Mouse (Mus musculus) ovary, adult 18-20 months (tissue): ENCODE data around the gene Kat6b.
"Not testable (repeated sequence)": the region's sequence is repeated elsewhere in the genome, so short reads cannot be mapped to it uniquely, and the experiment has no call there.

Experiments
- DNase-seq: peaks from one replicate; pipeline ENCODE4 v3.0.0; 2022; ENCODE audit warnings: low spot score, mixed read lengths

The Kat6b gene

GRCm38 (mm10) chr14:21484693-21485092 is 3.5 kb downstream of the Kat6b start:
- DNase-seq, result no peak

DNA sequence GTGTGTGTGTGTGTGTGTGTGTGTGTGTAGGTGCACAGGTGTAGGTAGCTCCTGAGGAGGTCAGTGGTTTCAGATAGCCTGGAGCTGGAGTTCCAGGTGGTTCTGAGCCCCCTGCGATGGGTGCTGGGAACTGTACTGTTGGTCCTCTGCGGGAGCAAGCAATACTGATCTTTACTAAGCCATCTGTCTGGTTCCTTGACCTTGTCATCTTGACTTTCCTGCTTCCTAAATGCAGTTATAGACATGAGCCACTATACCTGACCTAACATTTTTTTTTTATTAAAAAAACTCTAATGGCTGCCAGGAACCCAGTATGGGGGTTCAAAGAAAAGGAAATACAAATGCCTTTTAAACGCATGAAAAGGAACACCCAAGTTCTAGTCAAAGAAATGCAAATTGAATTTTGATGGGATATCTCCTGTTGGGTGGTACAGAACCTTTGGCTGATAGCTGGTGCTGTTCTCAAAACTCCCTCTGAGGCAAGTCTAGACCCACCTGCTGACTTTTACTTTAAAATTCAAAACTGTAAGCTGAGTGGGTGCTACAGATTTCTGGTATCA is 4.8 kb downstream of the Kat6b start:
- DNase-seq, result no peak

DNA sequence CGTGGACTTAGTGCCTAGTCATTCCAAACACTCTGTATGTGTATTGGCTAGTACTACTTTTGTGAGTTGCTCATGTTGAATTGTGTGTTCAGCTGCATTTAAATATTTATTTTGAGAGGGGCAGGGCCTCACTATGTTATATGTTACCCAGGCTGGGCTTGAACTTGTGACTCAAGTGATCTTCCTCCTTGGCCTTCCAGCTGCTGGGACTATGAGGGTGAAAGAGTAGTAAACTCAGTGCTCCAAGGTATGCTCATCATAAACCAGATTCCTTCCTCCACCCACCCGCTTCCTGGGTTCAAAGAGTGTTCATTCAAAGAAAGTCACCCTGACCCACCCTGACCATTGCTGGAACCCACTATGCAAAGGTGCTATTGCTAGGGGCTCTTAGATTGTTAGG is 5.9 kb downstream of the Kat6b start:
- DNase-seq, result not testable (repeated sequence)

GRCm38 (mm10) chr14:21488426-21489115 is 7.3 kb downstream of the Kat6b start:
- DNase-seq, result not testable (repeated sequence)

DNA sequence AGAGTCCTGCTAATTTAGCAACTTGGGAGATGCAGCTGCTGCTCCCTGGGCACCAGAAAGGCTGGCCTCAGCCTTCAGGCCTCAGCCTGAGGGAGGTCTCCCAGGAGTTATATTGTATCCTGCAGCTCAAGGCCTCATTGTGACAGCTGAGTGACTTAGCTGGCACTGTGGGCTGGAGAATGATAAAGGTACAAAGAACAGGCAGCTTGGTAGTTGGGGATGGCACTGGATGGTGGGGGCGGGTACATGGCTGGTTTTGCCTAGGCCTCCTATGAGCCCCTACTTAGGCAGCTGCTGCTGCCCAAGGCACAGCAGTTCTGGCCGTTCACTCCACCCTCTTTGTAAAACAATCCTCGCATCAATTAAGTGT is 7.9 kb downstream of the Kat6b start:
- DNase-seq, result no peak

DNA sequence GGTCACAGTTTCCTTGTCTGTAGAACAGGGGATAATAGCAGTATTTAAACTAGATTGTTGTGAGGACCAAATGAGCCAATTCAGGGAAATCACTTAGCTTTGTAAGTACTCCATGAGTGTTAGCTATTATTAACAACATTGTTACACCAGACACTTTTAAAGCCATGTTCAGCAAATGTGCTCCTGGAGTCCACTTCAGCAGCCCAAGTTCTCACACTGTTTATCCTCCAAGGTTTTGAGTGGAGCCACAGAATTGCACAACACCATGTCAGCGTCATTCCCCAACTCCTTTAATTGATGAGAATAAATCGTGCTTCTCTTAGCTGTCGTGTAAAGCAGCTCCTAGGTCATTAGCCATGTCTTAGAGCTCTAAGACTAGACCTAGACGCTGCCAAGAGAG is 8.9 kb downstream of the Kat6b start:
- no peak for DNase-seq

GRCm38 (mm10) chr14:21498361-21498996 is 17.2 kb downstream of the Kat6b start:
- no peak for DNase-seq

DNA sequence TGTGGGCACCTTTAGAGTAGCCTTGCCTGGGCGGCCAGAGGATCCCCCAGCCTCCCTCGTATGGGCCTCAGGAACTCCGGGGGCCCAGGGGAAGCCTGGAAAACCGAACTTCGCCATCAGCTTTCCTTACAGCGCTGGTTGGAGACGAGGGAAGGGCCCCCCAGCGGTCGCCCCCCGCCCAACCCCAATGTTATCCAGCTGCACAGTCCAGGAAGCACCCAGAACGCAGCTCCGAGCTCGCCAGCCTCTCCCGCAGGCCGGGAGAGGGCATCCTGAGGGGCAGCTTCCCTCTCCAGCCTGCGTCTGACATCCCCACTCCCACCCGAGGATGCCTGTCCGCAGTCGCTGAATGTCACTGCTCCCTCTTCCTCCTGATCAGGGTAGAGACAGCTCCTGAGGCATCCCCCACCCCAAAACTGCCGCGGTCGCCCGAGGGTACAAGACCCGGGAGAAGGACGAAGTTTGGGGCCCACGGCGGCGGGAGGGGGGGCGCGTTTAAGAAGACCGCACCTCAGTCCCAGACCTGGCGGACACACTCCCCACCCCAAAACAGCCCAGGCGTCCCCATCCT is 17.9 kb downstream of the Kat6b start:
- DNase-seq, result peak; percentile 31

- peak; percentile 71 for DNase-seq
These were observed 18.5 kb downstream of the Kat6b start for GRCm38 (mm10) chr14:21499631-21500153.

DNA sequence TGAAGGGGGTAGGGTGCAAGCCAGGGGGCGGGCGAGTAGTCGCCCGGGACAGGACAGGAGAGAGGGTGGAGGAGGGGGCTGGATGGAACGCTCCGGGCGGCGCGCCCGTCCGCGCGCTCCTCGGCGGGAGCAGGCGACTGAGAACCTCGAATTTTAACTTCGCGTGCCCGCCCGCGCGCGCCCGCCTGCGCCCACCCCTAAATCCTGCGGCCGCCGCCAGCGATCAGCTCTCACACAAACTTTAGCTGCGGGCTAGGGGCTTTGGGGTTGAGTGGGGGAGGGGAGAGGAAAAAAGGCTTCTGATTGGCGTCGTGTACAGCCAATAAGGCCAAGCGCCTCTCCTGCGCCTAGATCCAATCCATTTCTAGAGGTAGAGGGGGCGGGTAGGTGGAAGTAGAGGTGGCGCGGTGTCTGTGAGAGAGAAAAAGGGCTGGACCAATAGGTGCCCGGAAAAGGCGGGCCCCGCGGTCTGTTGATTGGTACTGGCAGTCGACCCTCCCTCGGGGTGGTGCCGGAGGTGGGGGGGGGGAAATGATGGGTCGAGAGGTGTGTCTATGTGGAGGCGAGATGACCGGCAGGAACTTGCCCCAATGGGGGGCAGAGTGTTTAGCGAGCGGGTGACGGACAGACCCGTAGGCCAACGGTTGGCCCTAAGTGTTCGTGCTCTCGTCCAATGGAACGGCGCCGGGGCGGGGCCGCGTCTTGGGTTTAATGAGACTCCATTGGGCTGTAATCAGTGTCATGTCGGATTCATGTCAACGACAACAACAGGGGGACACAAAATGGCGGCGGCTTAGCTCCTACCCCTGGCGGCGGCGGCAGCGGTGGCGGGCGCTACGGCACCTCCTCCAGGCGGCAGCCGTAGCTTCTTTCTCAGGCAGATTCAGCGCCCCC is 19.2 kb downstream of the Kat6b start:
- DNase-seq, result peak; percentile 100

- DNase-seq, result peak; percentile 80
These were observed 19.9 kb downstream of the Kat6b start for GRCm38 (mm10) chr14:21501048-21501657.

GRCm38 (mm10) chr14:21505036-21505435 is 23.8 kb downstream of the Kat6b start:
- no peak for DNase-seq

DNA sequence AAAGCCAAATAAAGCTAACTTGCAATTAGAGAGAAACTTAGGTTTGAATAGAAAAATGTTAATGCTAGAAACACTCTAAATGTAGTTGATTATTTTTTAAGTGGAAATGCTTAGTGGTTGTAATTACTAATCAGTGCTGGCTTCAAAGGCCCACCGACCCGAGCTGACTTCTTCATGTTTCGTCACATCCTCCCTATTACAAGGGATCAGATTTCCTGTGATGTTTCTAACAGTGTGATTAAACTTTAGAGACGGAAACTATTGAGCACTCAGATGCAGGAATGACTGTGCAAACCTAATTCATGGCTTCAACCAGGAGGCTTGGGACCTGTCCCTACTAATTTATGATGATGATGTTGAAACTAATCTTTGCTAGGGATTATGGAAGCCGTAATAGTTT is 25.8 kb downstream of the Kat6b start:
- DNase-seq, result no peak

GRCm38 (mm10) chr14:21509111-21509905 is 28.1 kb downstream of the Kat6b start:
- no peak for DNase-seq

DNA sequence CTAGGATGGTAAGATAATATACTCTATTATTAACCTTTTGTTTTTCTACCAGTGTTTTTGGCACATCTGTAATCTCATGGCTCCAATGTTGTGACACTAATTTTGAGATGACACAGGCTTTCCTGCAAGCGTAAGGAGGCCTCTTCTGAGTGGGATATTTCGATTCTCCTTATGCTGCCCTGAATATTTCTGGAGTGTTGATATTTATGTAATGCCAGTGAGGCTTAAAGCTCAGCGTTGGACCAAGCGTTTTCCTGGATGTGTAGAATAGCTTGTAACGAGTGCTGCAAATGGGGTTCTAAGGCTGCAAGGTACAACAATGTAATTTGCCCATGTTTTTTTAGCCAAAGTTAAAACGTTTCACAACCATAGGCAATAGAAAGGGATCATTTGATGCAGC is 30.2 kb downstream of the Kat6b start:
- no peak for DNase-seq

DNA sequence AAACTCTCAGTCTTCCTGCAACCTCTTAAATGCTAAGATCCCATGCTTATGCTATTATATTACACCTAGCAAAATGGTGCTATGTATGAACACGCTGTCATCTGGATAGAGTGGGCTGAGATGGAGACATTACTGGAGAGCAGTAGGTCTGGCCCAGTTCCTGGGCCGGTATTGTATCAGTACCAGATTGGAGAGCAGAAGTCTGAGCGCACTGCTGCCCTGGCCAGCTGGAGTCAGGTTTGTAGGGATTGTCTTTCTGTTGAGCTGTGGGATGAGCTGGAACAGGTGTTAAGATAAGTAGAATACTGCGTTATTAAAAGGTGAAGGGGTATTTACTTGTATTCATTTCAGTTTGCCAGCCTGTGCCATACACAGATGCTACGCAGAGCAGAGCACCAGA is 34.3 kb downstream of the Kat6b start:
- DNase-seq, result no peak

- no peak for DNase-seq
These were observed 38.1 kb downstream of the Kat6b start for GRCm38 (mm10) chr14:21519307-21519706.

GRCm38 (mm10) chr14:21520496-21520895 is 39.3 kb downstream of the Kat6b start:
- no peak for DNase-seq

DNA sequence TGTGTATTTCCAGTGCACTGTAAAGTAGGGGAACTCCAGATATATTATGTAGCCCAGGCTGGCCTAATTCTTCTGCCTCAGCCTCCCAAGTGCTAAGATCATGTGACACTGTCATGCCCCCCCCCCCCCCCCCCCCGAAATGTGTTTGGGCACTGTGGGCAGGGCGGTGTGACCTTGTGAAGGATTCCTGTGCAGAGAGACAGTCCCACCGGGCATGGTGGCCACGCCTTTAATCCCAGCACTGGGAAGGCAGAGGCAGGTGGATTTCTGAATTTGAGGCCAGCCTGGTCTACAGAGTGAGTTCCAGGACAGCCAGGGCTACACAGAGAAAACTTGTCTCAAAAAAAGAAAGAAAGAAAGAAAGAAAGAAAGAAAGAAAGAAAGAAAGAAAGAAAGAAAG is 40.3 kb downstream of the Kat6b start:
- not testable (repeated sequence) for DNase-seq

DNA sequence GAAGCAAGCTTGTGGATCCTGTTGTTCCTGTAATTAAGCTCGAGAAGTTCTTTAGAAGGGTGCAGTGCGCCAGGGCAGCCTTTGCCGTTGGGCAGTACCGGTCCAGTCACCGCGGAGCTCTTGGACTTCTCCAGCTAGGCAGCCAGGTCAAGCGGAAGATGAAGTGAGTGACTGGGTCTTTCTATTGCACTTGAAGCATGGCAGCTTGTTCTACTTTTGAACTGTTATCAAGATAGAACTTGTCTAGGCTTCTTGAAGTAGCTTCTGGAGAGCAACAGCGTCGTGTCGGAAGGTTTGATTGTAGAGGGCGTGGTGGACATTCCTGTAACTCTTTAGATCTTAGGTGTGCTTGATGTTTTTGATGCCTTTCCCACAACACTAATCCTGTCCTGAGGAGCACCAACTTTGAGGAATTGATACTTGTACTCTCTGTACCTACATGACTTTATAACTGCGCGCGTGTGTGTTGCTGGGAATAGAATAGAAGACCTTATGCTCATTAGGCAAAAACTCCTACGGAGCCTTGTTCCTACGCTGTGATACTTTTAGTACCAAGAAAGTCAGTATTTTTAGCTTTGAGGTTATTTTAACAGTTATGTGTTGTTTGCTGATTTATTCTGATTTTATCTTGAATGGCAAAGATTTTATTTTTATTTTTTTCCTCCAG is 41.2 kb downstream of the Kat6b start:
- DNase-seq, result no peak
